Mouse (Mus musculus): ENCODE data around the gene Ttc7b. TPM values are rescaled to one million over a fixed set of nuclear protein-coding genes. Genes with fewer than 3 reads are reported as not detected.

Ttc7b gene
- total RNA-seq, 2 experiments from 2014 or later: 164 to 180 TPM

- DNase-seq (ENCODE audit: extremely low spot score in 1 of 2, low spot score in 1 of 2): peak in 1 of 2 experiments; percentile 53
Observed at GRCm38 (mm10) chr12:100421538-100421937, 99.1 kb downstream of the Ttc7b start.

GRCm38 (mm10) chr12:100420903-100421302 lies 99.7 kb downstream of the Ttc7b start:
- no peak for DNase-seq (ENCODE audit: extremely low spot score in 1 of 2, low spot score in 1 of 2)

- DNase-seq (ENCODE audit: extremely low spot score in 1 of 2, low spot score in 1 of 2): no peak
Observed at GRCm38 (mm10) chr12:100419946-100420874, 100.4 kb downstream of the Ttc7b start.

- no peak for DNase-seq (ENCODE audit: extremely low spot score in 1 of 2, low spot score in 1 of 2)
Observed at GRCm38 (mm10) chr12:100415802-100416201, 104.8 kb downstream of the Ttc7b start.

GRCm38 (mm10) chr12:100414717-100415398 lies 105.8 kb downstream of the Ttc7b start:
- no peak for DNase-seq (ENCODE audit: extremely low spot score in 1 of 2, low spot score in 1 of 2)

- no peak for DNase-seq (ENCODE audit: extremely low spot score in 1 of 2, low spot score in 1 of 2)
Observed at GRCm38 (mm10) chr12:100408714-100409113, 111.9 kb downstream of the Ttc7b start.

- DNase-seq (ENCODE audit: extremely low spot score in 1 of 2, low spot score in 1 of 2): no peak
Observed at GRCm38 (mm10) chr12:100408143-100408542, 112.5 kb downstream of the Ttc7b start.

- no peak for DNase-seq (ENCODE audit: extremely low spot score in 1 of 2, low spot score in 1 of 2)
Observed at GRCm38 (mm10) chr12:100407371-100407770, 113.3 kb downstream of the Ttc7b start.

- no peak for DNase-seq (ENCODE audit: extremely low spot score in 1 of 2, low spot score in 1 of 2)
Observed at GRCm38 (mm10) chr12:100406094-100406493, 114.5 kb downstream of the Ttc7b start.

- DNase-seq (ENCODE audit: extremely low spot score in 1 of 2, low spot score in 1 of 2): no peak
Observed at GRCm38 (mm10) chr12:100405512-100406030, 115.1 kb downstream of the Ttc7b start.

GRCm38 (mm10) chr12:100404430-100404829 lies 116.2 kb downstream of the Ttc7b start:
- no peak for DNase-seq (ENCODE audit: extremely low spot score in 1 of 2, low spot score in 1 of 2)

- no peak for DNase-seq (ENCODE audit: extremely low spot score in 1 of 2, low spot score in 1 of 2)
Observed at GRCm38 (mm10) chr12:100403005-100403324, 117.7 kb downstream of the Ttc7b start.

GRCm38 (mm10) chr12:100402296-100403004 lies 118.2 kb downstream of the Ttc7b start:
- DNase-seq (ENCODE audit: extremely low spot score in 1 of 2, low spot score in 1 of 2): no peak

GRCm38 (mm10) chr12:100400119-100400518 lies 120.5 kb downstream of the Ttc7b start:
- DNase-seq (ENCODE audit: extremely low spot score in 1 of 2, low spot score in 1 of 2): no peak

- DNase-seq (ENCODE audit: extremely low spot score in 1 of 2, low spot score in 1 of 2): no peak
Observed at GRCm38 (mm10) chr12:100399126-100399727, 121.4 kb downstream of the Ttc7b start.

- DNase-seq (ENCODE audit: extremely low spot score in 1 of 2, low spot score in 1 of 2): no peak
Observed at GRCm38 (mm10) chr12:100398268-100398943, 122.2 kb downstream of the Ttc7b start.

- DNase-seq (ENCODE audit: extremely low spot score in 1 of 2, low spot score in 1 of 2): no peak
Observed at GRCm38 (mm10) chr12:100397432-100398146, 123.0 kb downstream of the Ttc7b start.

GRCm38 (mm10) chr12:100396806-100397205 lies 123.8 kb downstream of the Ttc7b start:
- no peak for DNase-seq (ENCODE audit: extremely low spot score in 1 of 2, low spot score in 1 of 2)

GRCm38 (mm10) chr12:100393532-100393931 lies 127.1 kb downstream of the Ttc7b start:
- no peak for DNase-seq (ENCODE audit: extremely low spot score in 1 of 2, low spot score in 1 of 2)
